Mouse (Mus musculus) hindbrain, embryonic 13.5 days (tissue): Measurements from ENCODE around the gene Nkd1. TPM values are rescaled to one million over a fixed set of nuclear protein-coding genes. Genes with fewer than 3 reads are reported as not detected.

ENCODE experiments used
- ATAC-seq: fragments of 200-750 bp; cut with Nextera tagmentation; 2 replicates; pipeline ENCODE4 v1.8.0; 2017; ENCODE audit warnings: moderate TSS enrichment; ENCODE audit not compliant: low FRiP score
- H3K27ac ChIP-seq: fragments of 300-500 bp; sonication (generic); 2 replicates; pipeline ENCODE4 v1.5.1; 2015; ENCODE audit warnings: inconsistent platforms, mild to moderate bottlenecking, moderate library complexity
- H3K27me3 ChIP-seq: fragments of 300-500 bp; sonication (generic); 2 replicates; pipeline ENCODE4 v1.6.1; 2015; ENCODE audit warnings: mild to moderate bottlenecking, inconsistent platforms
- H3K36me3 ChIP-seq: fragments of 300-500 bp; sonication (generic); 2 replicates; pipeline ENCODE4 v1.6.1; 2015; ENCODE audit warnings: mild to moderate bottlenecking, inconsistent platforms
- H3K4me1 ChIP-seq: fragments of 300-500 bp; sonication (generic); replicated peaks from 2 replicates; pipeline ENCODE4 v1.6.1; 2015; ENCODE audit warnings: inconsistent platforms
- H3K4me2 ChIP-seq: fragments of 300-500 bp; sonication (generic); 2 replicates; pipeline ENCODE4 v1.6.1; 2015; ENCODE audit warnings: inconsistent platforms, mild to moderate bottlenecking, moderate library complexity
- H3K4me3 ChIP-seq: fragments of 300-500 bp; sonication (generic); 2 replicates; pipeline ENCODE4 v1.5.1; 2015; ENCODE audit warnings: mild to moderate bottlenecking, inconsistent platforms
- H3K9ac ChIP-seq: fragments of 300-500 bp; sonication (generic); 2 replicates; pipeline ENCODE4 v1.6.1; 2015; ENCODE audit warnings: mild to moderate bottlenecking, inconsistent platforms
- H3K9me3 ChIP-seq: fragments of 300-500 bp; sonication (generic); 2 replicates; pipeline ENCODE4 v1.6.1; 2016; ENCODE audit warnings: inconsistent platforms
- WGBS: fragments of 180-500 bp; shearing (Covaris S2); methylation state at CpG from one replicate; pipeline ENCODE4 v1.1.7; 2015; 5-methylcytosine and 5-hydroxymethylcytosine counted together
- polyA plus RNA-seq: library from polyadenylated mRNA; unstranded; fragments of >200 nt; fragmentation: Nextera tagmentation; extraction: Ambion mirVana; gene quantifications from 2 replicates; pipeline ENCODE4 v1.2.1, GENCODE M21; 2015

Gene Nkd1
- polyA plus RNA-seq, 1 experiment from 2014 or later = 76.0 TPM

DNA sequence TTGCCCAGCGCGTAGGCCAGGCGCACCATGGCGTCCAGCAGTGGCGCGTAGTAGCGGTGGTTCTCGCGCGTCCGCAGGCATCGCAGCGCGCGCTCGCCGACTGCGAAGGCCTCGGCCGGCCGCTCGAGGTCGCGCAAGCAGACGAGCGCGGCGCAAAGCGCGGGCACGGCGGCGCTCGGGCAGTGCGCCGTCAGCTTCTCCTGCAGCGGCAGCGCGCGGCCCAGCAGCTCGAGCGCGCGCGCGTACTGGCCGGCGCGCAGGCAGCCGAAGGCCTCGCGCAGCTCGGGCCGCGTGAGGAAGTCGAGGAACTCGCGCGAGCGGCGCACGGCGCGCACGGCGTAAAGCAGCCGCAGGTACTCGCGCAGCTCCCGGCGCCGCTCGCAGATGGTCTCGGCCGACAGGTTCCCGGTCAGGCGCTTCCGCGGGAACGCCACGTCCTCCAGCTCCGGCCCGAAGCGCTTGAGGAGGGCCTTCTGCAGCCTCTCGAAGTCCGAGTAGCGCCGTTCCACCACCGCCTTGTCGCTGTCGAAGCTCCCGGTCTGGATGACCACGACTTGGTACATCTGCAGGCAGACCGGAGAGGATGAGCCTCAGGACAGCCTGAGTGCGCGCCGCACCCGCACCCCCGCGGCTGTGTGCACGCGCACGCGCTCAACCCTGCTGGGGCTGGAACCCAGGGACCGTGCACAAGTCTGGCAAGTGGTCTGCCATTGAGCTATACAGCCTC is 106.3 kb downstream of the Nkd1 start:
- H3K4me2 ChIP-seq = peak overlapping the region; percentile 84
- H3K27me3 ChIP-seq = peaks cover 39% of the 10 kb centered on the region
- peak overlapping the region; percentile 53 for H3K4me3 ChIP-seq
- under 1% methylated on average over 105 of the region's 105 CpGs for WGBS
- H3K9me3 ChIP-seq = no peaks in the 10 kb centered on the region
- peak overlapping the region; percentile 86 for H3K27ac ChIP-seq
- peak overlapping the region; percentile 82 for H3K9ac ChIP-seq
- ATAC-seq = peak; percentile 85
- H3K4me1 ChIP-seq = peaks cover 20% of the 10 kb centered on the region
- H3K36me3 ChIP-seq = no peaks in the 10 kb centered on the region

DNA sequence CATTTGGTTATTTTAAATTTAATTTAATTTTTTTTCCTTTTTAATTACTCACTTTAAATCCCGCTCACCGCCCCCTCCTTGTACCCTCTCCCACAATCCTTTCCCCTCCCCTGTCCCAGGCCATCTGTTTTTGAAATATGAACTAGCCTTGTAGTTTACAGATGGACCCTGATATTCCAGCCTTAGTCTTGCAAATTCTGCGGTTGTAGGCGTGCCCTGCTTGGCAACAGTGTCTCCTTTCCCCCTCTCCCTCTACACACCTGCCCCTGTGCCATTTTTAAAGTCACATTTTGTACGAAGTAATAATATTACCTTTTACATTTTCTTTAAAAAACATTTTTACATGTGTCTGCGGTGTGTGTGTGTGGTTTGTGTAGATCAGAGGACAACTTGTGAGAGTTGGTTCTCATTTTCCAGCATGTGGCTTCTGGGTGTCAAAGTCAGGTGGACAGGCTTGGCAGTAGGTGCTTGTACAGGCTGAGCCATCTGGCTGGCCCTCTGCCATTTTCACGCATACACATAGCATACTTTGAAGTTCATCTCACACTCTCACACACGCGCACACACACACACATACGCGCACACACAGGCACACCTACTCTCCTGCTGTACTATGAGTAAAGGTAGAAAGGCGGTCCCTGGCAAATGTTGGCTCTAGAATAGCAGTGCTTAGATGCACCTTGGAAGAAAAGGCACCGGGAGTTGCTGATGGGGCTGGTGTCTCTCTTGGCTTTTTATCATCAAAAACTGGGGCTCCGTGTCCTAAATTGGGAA is 107.0 kb downstream of the Nkd1 start:
- H3K9ac ChIP-seq = peak overlapping the region; percentile 82
- H3K27ac ChIP-seq = peak overlapping the region; percentile 86; the same call in 1 of the 2 replicates
- ATAC-seq = 0 out of 2 replicates have a peak, but pooled peaks have one; percentile 4
- H3K27me3 ChIP-seq = peaks cover 35% of the 10 kb centered on the region
- H3K4me3 ChIP-seq = peak overlapping the region; percentile 53
- 63% methylated on average over 14 of the region's 14 CpGs for WGBS
- H3K4me1 ChIP-seq = peaks cover 20% of the 10 kb centered on the region
- H3K36me3 ChIP-seq = no peaks in the 10 kb centered on the region
- no peaks in the 10 kb centered on the region for H3K9me3 ChIP-seq
- peak overlapping the region; percentile 84 for H3K4me2 ChIP-seq

DNA sequence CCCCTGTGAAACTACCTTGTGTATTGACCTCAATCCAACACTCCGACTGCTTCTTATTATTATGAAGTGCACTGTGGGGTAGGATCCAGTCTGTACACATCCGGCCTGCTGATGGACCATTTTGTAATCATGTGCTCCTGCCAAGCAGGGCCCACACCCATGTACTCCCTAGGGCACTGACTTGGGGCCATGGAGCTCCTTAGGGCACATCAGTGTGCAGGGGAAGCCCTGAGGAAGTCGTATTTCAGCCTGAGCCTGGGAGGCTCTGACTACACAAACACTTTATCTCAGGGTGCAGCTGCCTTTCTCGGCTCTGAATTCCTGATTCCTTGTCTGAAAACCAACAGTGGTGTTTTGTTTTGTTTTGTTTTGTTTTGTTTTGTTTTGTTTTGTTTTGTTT is 109.1 kb downstream of the Nkd1 start:
- WGBS = 78% methylated on average over 4 of the region's 4 CpGs
- no peaks in the 10 kb centered on the region for H3K9me3 ChIP-seq
- H3K4me2 ChIP-seq = no peak overlapping the region
- H3K4me1 ChIP-seq = peaks cover 20% of the 10 kb centered on the region
- H3K27me3 ChIP-seq = peaks cover 33% of the 10 kb centered on the region
- ATAC-seq = no peak
- H3K27ac ChIP-seq = no peak overlapping the region
- H3K4me3 ChIP-seq = no peak overlapping the region
- no peak overlapping the region for H3K9ac ChIP-seq
- H3K36me3 ChIP-seq = no peaks in the 10 kb centered on the region

DNA sequence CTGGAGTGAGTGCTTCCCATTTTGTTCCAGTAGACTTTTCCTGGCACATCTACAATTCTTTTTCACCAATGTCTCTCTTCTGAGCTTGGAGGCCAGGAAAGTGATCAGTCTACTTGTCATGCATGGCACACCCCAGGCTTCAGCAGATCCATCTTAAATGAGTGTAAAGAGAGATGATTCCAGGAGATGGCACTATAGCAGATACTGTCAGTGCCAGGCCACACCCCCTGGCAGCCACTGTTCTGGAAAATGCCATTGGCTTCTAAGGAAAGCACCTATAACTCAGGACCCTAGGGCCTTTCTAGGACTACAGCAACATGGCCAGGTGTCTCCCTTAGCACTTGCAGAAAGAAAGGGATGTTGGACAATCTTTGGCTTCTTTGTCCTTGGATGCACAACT is 109.9 kb downstream of the Nkd1 start:
- peaks cover 20% of the 10 kb centered on the region for H3K4me1 ChIP-seq
- H3K27me3 ChIP-seq = peaks cover 24% of the 10 kb centered on the region
- no peaks in the 10 kb centered on the region for H3K36me3 ChIP-seq
- H3K9me3 ChIP-seq = no peaks in the 10 kb centered on the region
- no peak overlapping the region for H3K4me2 ChIP-seq
- no peak overlapping the region for H3K27ac ChIP-seq
- no peak overlapping the region for H3K4me3 ChIP-seq
- no peak for ATAC-seq
- no peak overlapping the region for H3K9ac ChIP-seq

DNA sequence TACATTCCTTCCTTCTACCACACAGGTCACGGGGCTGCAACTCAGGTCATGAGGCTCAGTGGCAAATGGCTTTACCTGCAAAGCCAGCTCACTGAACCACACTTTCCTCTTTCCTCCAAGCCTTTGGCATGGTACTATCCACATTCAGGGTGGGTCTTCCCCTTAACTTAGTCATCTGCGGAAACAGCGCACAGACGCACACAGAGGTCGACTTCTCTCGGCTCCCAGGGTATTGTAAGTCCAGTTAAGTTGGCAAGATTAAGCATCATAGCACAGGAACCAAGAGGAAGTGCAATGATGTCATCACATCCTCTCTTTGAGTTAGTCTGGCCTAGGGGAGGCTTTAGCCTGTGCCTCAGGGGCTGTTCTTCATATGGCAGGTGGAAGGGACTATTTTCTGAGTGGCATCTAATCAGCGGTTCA is 112.2 kb downstream of the Nkd1 start:
- no peak for ATAC-seq
- Histone ChIP-seq H3K4me3 (no peak overlapping the region), H3K27ac (no peak overlapping the region)

DNA sequence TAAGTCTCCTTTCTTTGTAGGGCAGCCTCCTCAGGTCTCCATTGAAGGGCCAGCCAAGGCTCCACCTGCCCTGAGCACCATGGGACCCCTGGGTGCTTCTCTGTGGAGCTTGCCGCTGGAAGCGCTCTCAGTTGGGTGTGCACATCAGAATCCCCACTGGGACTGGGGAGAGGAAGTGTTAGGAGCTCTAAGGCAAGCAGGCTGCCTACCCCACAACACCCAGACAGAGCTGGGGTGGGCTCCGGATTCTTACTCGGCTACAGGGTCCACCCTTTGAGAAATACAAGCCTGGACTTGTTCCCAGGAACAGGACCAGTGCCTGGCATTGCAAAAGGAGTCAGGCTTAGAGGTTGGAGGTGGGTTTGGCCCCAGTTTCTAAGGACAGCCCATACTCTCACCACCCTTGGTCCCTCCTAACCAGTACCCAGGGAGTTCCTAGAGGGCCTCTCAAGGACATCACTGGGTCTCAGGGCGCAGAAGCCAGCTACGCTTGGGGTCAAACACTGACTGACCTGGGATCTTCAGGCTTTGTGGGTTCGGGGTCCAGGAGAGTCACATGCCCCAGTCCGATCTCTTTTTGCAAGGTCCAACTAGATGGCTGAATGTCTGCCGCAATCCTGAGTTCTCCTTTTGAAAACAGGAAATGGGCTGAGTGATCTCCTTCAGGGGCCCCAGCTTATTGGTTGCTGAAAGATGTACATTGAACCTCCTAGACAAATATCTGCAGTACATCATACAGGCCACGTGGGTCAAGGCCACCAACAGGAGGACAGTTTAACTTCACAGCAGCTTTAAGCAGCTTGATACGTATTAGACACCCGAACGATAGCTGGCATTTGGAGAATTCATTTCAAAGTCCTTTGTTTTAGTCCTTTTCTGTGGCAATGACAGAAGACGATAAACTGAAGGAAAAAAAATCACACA is 114.6 kb downstream of the Nkd1 start, which contains the start of gene Snx20:
Gene Snx20 (minus strand): TSS at position 655 of the 924 bp plus-strand sequence.
- Histone ChIP-seq H3K27me3 (peaks cover 3% of the 10 kb centered on the region; the same call in 1 of the 2 replicates), H3K9me3 (no peaks in the 10 kb centered on the region), H3K9ac (no peak within 1 kb of the TSS), H3K36me3 (no peaks in the 10 kb centered on the region), H3K27ac (no peak within 1 kb of the TSS), H3K4me1 (0 out of 2 replicates have a peak, but pooled peaks cover 6% of the 10 kb centered on the region), H3K4me2 (no peak within 1 kb of the TSS), H3K4me3 (no peak within 1 kb of the TSS)
- no peak for ATAC-seq
- 85% methylated on average over 14 of the region's 14 CpGs for WGBS

More for the DNA sequence above, 112.2 kb downstream of the Nkd1 start:
- peaks cover 11% of the 10 kb centered on the region; the same call in 1 of the 2 replicates for H3K4me1 ChIP-seq
- no peaks in the 10 kb centered on the region for H3K9me3 ChIP-seq
- H3K27me3 ChIP-seq = peaks cover 17% of the 10 kb centered on the region
- no peaks in the 10 kb centered on the region for H3K36me3 ChIP-seq
- no peak overlapping the region for H3K4me2 ChIP-seq
- no peak overlapping the region for H3K9ac ChIP-seq
- 90% methylated on average over 7 of the region's 7 CpGs for WGBS

DNA sequence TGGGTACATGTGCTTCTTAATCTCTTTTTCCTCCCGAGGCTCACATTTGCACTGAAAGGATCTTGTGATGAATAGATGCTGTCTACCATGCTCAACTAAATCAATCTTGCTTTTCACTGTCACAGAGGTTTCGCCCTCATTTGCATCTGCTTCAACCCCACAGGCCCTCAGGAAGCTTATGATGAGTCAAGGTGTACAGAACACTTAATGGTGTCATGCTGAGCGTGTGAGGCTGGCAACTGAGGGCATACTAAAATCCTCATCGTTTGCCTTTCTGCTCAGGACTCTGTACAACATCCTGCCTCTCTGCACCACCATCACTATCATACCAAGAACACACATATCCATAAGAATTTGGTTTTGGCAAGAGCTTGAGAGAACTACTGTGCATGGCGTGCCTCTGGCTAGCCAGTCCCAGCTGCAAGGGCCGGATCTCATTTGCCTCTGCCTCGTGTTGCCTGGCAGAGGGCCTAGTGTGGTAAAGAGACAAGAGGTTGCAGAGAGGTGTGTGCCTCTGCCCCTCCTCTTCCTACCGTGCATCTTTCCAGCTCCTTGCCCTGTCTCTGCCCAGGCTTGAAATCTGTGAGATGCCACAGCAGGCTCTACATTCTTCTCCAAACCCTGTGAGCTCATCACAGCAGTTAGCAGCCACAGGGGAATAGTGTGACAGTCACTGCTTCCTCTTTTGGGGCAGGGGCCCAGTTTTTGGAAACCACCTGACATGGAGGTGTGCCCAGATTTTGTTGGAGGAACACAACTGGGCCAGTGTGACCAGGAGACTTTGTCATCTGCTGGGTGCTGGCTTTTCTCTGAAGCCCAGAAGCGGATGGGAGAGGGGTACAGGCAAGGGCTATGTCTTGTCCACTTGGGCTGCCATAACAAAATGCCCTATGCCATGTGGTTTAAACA is 116.2 kb downstream of the Nkd1 start:
- Histone ChIP-seq H3K4me3 (no peak overlapping the region), H3K9me3 (no peaks in the 10 kb centered on the region), H3K4me1 (0 out of 2 replicates have a peak, but pooled peaks cover 3% of the 10 kb centered on the region), H3K4me2 (no peak overlapping the region), H3K36me3 (no peaks in the 10 kb centered on the region), H3K27me3 (peaks cover 3% of the 10 kb centered on the region; the same call in 1 of the 2 replicates), H3K27ac (no peak overlapping the region), H3K9ac (no peak overlapping the region)
- no peak for ATAC-seq
- 68% methylated on average over 9 of the region's 9 CpGs for whole genome bisulfite sequencing

DNA sequence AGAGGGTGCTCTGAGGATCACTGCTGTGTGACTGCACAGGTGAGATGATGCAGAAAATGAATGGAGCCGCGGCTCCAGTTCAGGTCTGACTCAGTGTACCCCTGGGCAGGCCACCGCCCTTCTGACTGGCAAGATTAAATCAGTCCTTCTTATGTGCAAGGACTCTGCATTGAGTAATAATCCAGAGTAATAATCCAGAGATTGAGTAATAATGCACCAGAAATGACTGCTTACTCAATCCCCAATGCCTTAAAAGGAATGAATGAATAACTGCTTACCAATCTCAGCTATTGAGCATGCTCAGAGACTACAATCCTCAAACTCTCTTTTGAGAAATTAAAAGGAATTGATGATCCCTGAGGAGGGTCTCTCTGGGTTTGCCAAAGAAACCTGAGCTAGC is 117.8 kb downstream of the Nkd1 start:
- no peak overlapping the region for H3K4me3 ChIP-seq
- 95% methylated on average over 3 of the region's 3 CpGs for WGBS
- no peak overlapping the region for H3K27ac ChIP-seq
- H3K9ac ChIP-seq = no peak overlapping the region
- H3K36me3 ChIP-seq = no peaks in the 10 kb centered on the region
- no peaks in the 10 kb centered on the region for H3K9me3 ChIP-seq
- no peak overlapping the region for H3K4me2 ChIP-seq
- H3K27me3 ChIP-seq = no peaks in the 10 kb centered on the region
- 0 out of 2 replicates have a peak, but pooled peaks cover 3% of the 10 kb centered on the region for H3K4me1 ChIP-seq
- ATAC-seq = no peak

DNA sequence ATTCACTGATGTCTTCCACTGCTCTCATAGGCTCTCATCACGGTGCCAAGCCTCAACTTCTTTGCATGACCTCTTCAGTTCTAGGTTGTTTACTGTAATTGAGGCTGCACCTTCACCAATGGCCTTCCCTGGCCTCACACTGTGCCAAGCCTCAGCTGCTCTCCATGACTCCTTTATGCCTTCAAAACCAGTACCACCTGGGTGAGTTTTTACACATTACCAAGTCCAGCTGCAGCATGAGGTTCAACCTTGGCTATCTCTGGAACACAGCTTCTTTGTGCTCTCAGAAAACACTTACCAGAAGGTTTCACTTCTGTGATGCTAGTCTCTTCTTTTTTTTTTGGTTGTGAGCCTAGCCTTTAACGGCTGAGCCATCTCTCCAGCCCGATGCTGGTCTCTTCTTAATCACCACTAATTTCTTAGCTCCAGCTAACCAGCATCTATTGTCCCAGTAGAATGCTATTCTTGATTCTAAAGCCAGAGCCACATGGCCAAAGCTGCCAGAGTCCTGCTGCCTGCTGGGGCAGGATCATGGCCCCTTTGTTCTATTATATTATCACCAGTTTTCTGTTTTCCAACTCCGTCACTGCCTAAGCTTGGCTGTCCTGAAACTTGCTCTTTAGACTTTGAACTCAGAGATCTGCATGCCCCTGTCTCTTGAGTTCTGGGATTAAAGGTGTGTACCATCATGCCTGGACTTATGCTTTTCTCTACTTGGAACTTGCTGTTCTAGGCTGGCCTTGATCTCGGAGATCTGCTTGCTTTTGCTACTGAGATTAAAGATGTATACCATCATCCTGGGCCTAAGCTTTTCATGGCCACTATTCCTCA is 121.8 kb downstream of the Nkd1 start:
- H3K36me3 ChIP-seq = no peaks in the 10 kb centered on the region
- H3K9me3 ChIP-seq = no peaks in the 10 kb centered on the region
- WGBS = 69% methylated on average over 5 of the region's 5 CpGs
- no peak overlapping the region for H3K9ac ChIP-seq
- no peak for ATAC-seq
- H3K4me2 ChIP-seq = no peak overlapping the region
- H3K4me3 ChIP-seq = no peak overlapping the region
- peaks cover 18% of the 10 kb centered on the region for H3K27me3 ChIP-seq
- peaks cover 12% of the 10 kb centered on the region for H3K4me1 ChIP-seq
- no peak overlapping the region for H3K27ac ChIP-seq
